Mouse (Mus musculus) thymus, adult 2 months (tissue): Measurements from ENCODE around the gene Sptb.

Experiments used
- CTCF ChIP-seq: fragments of 200-500 bp; IDR thresholded peaks from 2 replicates; pipeline ENCODE4 v1.5.1; 2012; ENCODE audit warnings: mild to moderate bottlenecking, control low read depth, low read length, moderate library complexity, borderline replicate concordance; ENCODE audit not compliant: control insufficient read depth, poor library complexity, insufficient read depth; ENCODE audit errors: extremely low read depth
- POLR2A ChIP-seq: fragments of 200-500 bp; IDR thresholded peaks from 2 replicates; pipeline ENCODE4 v1.6.1; 2012; ENCODE audit warnings: mild to moderate bottlenecking, low read length, control low read depth, moderate library complexity; ENCODE audit not compliant: control insufficient read depth, poor library complexity, insufficient read depth; ENCODE audit errors: extremely low read depth

GRCm38 (mm10) chr12:76685647-76686046 lies 24.7 kb downstream of the Sptb start:
- TF ChIP-seq POLR2A = no peak
- TF ChIP-seq CTCF = no peak
